Mouse (Mus musculus) intestine, postnatal 0 days (tissue): ENCODE measurements around the gene Ago4. TPM values are rescaled to one million over a fixed set of nuclear protein-coding genes. Genes with fewer than 3 reads are reported as not detected.

ENCODE experiments used
- ATAC-seq: fragments of 200-750 bp; cut with Nextera tagmentation; 2 replicates; pipeline ENCODE4 v1.8.0; 2017; ENCODE audit warnings: mild to moderate bottlenecking, moderate TSS enrichment, moderate library complexity
- H3K27ac ChIP-seq: fragments of 300-500 bp; sonication (generic); 2 replicates; pipeline ENCODE4 v1.5.1; 2014; ENCODE audit warnings: mild to moderate bottlenecking, low read depth, low read length, moderate library complexity
- H3K27me3 ChIP-seq: fragments of 300-500 bp; sonication (generic); replicated peaks from 2 replicates; pipeline ENCODE4 v1.6.1; 2014; ENCODE audit warnings: low read length, mixed read lengths; ENCODE audit not compliant: control insufficient read depth, insufficient read depth
- H3K36me3 ChIP-seq: fragments of 300-500 bp; sonication (generic); 2 replicates; pipeline ENCODE4 v1.6.1; 2014; ENCODE audit warnings: mild to moderate bottlenecking, moderate library complexity; ENCODE audit not compliant: control insufficient read depth, insufficient read depth
- H3K4me1 ChIP-seq: fragments of 300-500 bp; sonication (generic); replicated peaks from 2 replicates; pipeline ENCODE4 v1.6.1; 2014; ENCODE audit warnings: antibody characterized with exemption, low read length, mixed read lengths; ENCODE audit not compliant: control insufficient read depth, insufficient read depth
- H3K4me2 ChIP-seq: fragments of 300-500 bp; sonication (generic); replicated peaks from 2 replicates; pipeline ENCODE4 v1.6.1; 2014; ENCODE audit warnings: low read depth, mild to moderate bottlenecking, moderate library complexity
- H3K4me3 ChIP-seq: fragments of 300-500 bp; sonication (generic); 2 replicates; pipeline ENCODE4 v1.5.1; 2014; ENCODE audit warnings: low read depth, low read length
- H3K9ac ChIP-seq: fragments of 300-500 bp; sonication (generic); 2 replicates; pipeline ENCODE4 v1.6.1; 2014; ENCODE audit warnings: mild to moderate bottlenecking, low read depth, low read length
- H3K9me3 ChIP-seq: fragments of 300-500 bp; sonication (generic); 2 replicates; pipeline ENCODE4 v1.6.1; 2016; ENCODE audit warnings: mixed run types; ENCODE audit not compliant: control insufficient read depth
- CTCF ChIP-seq: sonication (generic); IDR thresholded peaks from 2 replicates; pipeline ENCODE4 v1.5.1; 2016; ENCODE audit warnings: low read depth, mild to moderate bottlenecking, control low read depth, antibody characterized with exemption, moderate library complexity
- WGBS: fragments of 180-500 bp; shearing (Covaris S2); extraction: QIAGEN DNeasy Blood & Tissue Kit; methylation state at CpG from one replicate; pipeline ENCODE4 v1.1.7; 2014; 5-methylcytosine and 5-hydroxymethylcytosine counted together
- polyA plus RNA-seq: library from polyadenylated mRNA; unstranded; fragments of >200 nt; fragmentation: Nextera tagmentation; extraction: Ambion mirVana; gene quantifications from 2 replicates; pipeline ENCODE4 v1.2.1, GENCODE M21; 2015

Gene Ago4
- polyA plus RNA-seq, 1 experiment from 2014 or later = 1.1 TPM

- WGBS = 73% methylated on average over 1 of the region's 1 CpGs
- Histone ChIP-seq H3K36me3 (no peaks in the 10 kb centered on the region), H3K27ac (no peak overlapping the region), H3K4me2 (no peak overlapping the region), H3K9me3 (no peaks in the 10 kb centered on the region), H3K4me1 (peaks cover 4% of the 10 kb centered on the region; the same call in 1 of the 2 replicates), H3K9ac (no peak overlapping the region), H3K4me3 (no peak overlapping the region), H3K27me3 (no peaks in the 10 kb centered on the region)
- no peak for ATAC-seq
- TF ChIP-seq CTCF = no peak
These were observed 63.9 kb downstream of the Ago4 start for GRCm38 (mm10) chr4:126469334-126469733.

- Histone ChIP-seq H3K36me3 (no peaks in the 10 kb centered on the region), H3K9ac (peak overlapping the region; percentile 63), H3K9me3 (no peaks in the 10 kb centered on the region), H3K4me1 (peaks cover 4% of the 10 kb centered on the region; the same call in 1 of the 2 replicates), H3K27me3 (no peaks in the 10 kb centered on the region), H3K4me3 (peak overlapping the region; percentile 73), H3K4me2 (peak overlapping the region; percentile 92), H3K27ac (no peak overlapping the region)
- 9% methylated on average over 8 of the region's 8 CpGs for WGBS
- TF ChIP-seq CTCF = no peak
- no peak for ATAC-seq
These were observed 64.3 kb downstream of the Ago4 start for GRCm38 (mm10) chr4:126468925-126469324.

GRCm38 (mm10) chr4:126468285-126468901 lies 64.9 kb downstream of the Ago4 start, which contains the start of gene Ago1:
Gene Ago1, minus strand, starts transcription at chr4:126468583.
- peak; percentile 99 for TF ChIP-seq CTCF
- Histone ChIP-seq H3K27ac (peak within 1 kb of the TSS; percentile 51), H3K36me3 (no peaks in the 10 kb centered on the region), H3K4me3 (peak within 1 kb of the TSS; percentile 73), H3K4me1 (peaks cover 4% of the 10 kb centered on the region; the same call in 1 of the 2 replicates), H3K9me3 (no peaks in the 10 kb centered on the region), H3K9ac (peak within 1 kb of the TSS; percentile 63), H3K27me3 (no peaks in the 10 kb centered on the region), H3K4me2 (peak within 1 kb of the TSS; percentile 92)
- ATAC-seq = peak; percentile 89
- under 1% methylated on average over 50 of the region's 55 CpGs for WGBS

- no peaks in the 10 kb centered on the region for H3K36me3 ChIP-seq
- peak overlapping the region; percentile 73 for H3K4me3 ChIP-seq
- peak overlapping the region; percentile 63 for H3K9ac ChIP-seq
- peak; percentile 51 for ATAC-seq
- H3K27me3 ChIP-seq = no peaks in the 10 kb centered on the region
- H3K27ac ChIP-seq = peak overlapping the region; percentile 51
- H3K9me3 ChIP-seq = no peaks in the 10 kb centered on the region
- WGBS = 1% methylated on average over 23 of the region's 25 CpGs
- no peak for TF ChIP-seq CTCF
- peaks cover 4% of the 10 kb centered on the region; the same call in 1 of the 2 replicates for H3K4me1 ChIP-seq
- peak overlapping the region; percentile 92 for H3K4me2 ChIP-seq
These were observed 65.5 kb downstream of the Ago4 start for GRCm38 (mm10) chr4:126467721-126468284.

- no peak overlapping the region for H3K27ac ChIP-seq
- no peak overlapping the region for H3K9ac ChIP-seq
These were observed 67.0 kb downstream of the Ago4 start for GRCm38 (mm10) chr4:126466251-126466750.

GRCm38 (mm10) chr4:126465843-126466242 lies 67.4 kb downstream of the Ago4 start:
- H3K27ac ChIP-seq = no peak overlapping the region
- WGBS = 26% methylated on average over 8 of the region's 8 CpGs
- no peak for TF ChIP-seq CTCF
- no peaks in the 10 kb centered on the region for H3K36me3 ChIP-seq
- 0 out of 2 replicates have a peak overlapping the region, but pooled peaks have one; percentile 2 for H3K4me2 ChIP-seq
- no peak overlapping the region for H3K4me3 ChIP-seq
- no peak overlapping the region for H3K9ac ChIP-seq
- H3K27me3 ChIP-seq = no peaks in the 10 kb centered on the region
- ATAC-seq = no peak
- H3K9me3 ChIP-seq = no peaks in the 10 kb centered on the region
- peaks cover 4% of the 10 kb centered on the region; the same call in 1 of the 2 replicates for H3K4me1 ChIP-seq

More at GRCm38 (mm10) chr4:126466251-126466750, 67.0 kb downstream of the Ago4 start:
- Histone ChIP-seq H3K36me3 (no peaks in the 10 kb centered on the region), H3K4me1 (peaks cover 4% of the 10 kb centered on the region; the same call in 1 of the 2 replicates), H3K9me3 (no peaks in the 10 kb centered on the region), H3K4me2 (0 out of 2 replicates have a peak overlapping the region, but pooled peaks have one; percentile 2), H3K27me3 (no peaks in the 10 kb centered on the region), H3K4me3 (no peak overlapping the region)
- 37% methylated on average over 8 of the region's 8 CpGs for WGBS
- ATAC-seq = no peak
- TF ChIP-seq CTCF = no peak
